Mouse (Mus musculus): Measurements from ENCODE around the gene Lypd5.
A peak's percentile ranks its signal among the peaks of the same experiment; 100 is the strongest.
"Not testable (repeated sequence)": the region's sequence is repeated elsewhere in the genome, so short reads cannot be mapped to it uniquely, and the experiment has no call there.

Gene Lypd5

DNA sequence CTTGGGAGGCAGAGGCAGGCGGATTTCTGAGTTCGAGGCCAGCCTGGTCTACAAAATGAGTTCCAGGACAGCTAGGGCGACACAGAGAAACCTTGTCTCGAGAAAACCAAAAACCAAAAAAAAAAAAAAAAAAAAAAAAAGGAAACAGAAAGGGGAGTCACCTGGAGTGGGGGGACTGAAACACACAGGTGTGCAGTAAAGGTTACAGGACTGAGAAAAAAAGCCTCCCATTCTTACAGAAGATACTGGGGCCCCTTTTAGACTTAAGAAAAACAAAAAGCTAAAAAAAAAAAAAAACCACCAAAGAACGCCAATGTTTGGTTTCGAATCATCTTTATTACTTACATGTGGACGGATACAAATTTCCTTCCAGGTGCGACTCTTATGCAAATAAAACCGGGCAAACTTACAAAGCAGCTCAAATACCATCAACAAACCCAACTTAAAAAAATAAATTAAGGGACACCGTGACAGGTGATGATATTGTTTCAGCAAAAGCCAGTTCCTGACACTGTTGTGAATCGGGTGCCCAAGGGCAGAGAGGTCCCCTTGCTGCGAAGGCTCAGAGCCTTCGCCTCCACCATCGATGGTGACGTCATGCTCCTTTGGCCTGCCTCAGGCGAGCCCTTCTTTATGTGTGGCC, 33.9 kb downstream of the Lypd5 start:
- no peak for DNase-seq (ENCODE audit: inconsistent ontology term)

- DNase-seq (ENCODE audit: inconsistent ontology term), result no peak
These were observed 35.1 kb downstream of the Lypd5 start for GRCm38 (mm10) chr7:24384070-24384469.

DNA sequence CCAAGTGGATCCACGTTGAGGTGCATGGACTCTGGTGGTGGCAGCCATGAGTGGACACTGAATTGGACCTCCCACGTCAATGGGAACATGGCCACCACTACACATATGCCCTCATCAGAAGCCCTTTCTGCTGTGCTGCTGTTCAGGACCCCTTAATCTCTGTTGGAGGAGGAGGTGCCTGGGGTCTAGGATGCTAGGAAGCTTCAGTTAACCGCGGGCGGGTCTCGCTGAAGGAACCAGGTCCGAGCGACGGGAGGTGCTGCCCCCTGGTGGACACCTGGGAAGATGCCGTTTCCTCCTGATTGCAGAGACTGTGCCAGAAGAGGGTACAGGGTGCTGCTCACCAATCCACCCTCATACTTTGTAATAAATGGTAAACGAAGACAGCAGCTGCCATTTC, 35.8 kb downstream of the Lypd5 start:
- peak; percentile 58 for DNase-seq (ENCODE audit: inconsistent ontology term)

GRCm38 (mm10) chr7:24387059-24387556, 38.1 kb downstream of the Lypd5 start:
- DNase-seq (ENCODE audit: inconsistent ontology term), result peak; percentile 97

DNA sequence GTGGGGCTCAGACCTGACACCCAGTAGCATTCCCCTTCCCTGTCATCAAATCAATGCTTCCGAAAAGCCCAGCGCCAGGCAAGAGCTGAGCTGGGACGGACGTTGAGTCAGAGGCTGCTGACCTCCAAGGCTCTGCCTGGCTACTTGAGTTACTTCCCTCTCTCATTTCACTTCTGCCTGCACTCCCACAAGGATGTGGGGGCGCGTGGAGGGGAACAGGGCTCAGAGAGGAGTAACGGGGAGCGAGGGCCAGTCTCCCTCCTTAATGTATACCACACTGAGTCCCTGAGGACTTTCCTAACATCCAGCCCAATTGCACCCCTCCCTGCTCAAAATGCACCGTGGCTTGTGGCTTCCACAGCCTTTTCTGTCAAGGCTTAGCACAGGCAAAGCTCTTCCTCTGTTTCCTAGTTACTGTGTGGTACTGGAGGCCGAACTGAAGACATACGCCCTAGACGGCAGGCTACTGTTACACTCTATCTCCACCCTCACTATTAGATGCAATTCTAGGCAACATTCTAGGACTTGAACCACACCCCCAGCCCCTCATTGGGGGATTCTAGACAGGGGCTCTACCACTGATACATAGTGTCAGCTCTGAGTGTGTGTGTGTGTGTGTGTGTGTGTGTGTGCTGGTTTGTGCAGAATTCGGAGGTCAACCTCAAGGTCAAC, 40.7 kb downstream of the Lypd5 start:
- DNase-seq (ENCODE audit: inconsistent ontology term), result no peak

GRCm38 (mm10) chr7:24390512-24390911, 41.5 kb downstream of the Lypd5 start:
- DNase-seq (ENCODE audit: inconsistent ontology term), result no peak

DNA sequence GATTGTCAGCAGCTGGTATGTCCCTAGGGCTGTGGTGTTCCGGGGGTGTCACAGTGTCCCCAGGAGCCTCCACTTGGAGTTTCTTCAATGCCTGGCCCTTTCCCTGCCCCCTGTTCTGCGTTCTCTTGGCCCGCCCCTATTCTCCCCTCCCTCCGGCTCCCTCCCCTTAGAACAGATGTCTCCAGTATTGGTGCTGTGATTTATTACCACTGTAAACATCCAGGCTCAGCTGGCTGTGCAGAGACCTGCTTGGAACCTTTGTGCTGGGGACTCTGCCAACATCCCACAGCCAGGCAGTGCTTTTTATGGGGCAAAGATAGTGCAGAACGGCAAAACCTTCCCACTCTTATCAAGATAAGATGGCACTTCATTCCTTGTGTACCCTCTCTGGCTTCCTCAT, 42.1 kb downstream of the Lypd5 start:
- no peak for DNase-seq (ENCODE audit: inconsistent ontology term)

- DNase-seq (ENCODE audit: inconsistent ontology term), result no peak
These were observed 42.7 kb downstream of the Lypd5 start for GRCm38 (mm10) chr7:24391687-24392086.

GRCm38 (mm10) chr7:24394054-24394453, 45.1 kb downstream of the Lypd5 start:
- DNase-seq (ENCODE audit: inconsistent ontology term), result no peak

DNA sequence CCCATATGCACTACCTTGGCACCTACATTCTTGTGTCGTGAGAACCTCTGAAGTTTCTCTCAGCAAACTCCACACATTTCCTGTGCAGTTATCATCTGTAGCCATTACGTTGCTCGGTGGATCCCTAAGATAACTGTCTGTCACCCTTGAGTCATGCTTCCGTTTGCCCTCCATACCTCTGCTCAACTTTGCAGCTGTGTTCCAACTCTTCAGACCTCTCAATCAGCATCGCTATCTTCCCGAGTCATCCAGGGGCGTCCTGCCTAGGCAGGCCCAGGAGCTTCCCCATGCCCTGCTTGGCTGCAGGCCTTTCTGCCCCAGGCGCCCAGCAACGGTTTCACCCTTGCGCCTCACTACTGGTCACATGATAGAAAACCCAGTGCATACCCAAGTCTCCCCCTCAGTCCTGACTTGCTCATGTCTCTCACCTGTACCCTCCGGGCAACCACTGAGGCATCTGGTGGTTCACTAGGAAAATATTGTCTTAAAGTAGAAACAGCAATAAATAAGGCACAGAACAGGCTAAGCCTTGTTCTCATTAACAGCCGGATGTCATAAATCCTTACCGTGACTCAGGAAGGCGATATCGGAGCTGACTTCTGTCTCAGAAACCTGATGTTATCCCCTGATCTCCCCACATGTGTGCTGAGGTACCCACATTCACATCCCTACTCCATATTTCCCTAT, 45.6 kb downstream of the Lypd5 start:
- DNase-seq (ENCODE audit: inconsistent ontology term), result no peak

- no peak for DNase-seq (ENCODE audit: inconsistent ontology term)
These were observed 47.8 kb downstream of the Lypd5 start for GRCm38 (mm10) chr7:24396832-24397231.

DNA sequence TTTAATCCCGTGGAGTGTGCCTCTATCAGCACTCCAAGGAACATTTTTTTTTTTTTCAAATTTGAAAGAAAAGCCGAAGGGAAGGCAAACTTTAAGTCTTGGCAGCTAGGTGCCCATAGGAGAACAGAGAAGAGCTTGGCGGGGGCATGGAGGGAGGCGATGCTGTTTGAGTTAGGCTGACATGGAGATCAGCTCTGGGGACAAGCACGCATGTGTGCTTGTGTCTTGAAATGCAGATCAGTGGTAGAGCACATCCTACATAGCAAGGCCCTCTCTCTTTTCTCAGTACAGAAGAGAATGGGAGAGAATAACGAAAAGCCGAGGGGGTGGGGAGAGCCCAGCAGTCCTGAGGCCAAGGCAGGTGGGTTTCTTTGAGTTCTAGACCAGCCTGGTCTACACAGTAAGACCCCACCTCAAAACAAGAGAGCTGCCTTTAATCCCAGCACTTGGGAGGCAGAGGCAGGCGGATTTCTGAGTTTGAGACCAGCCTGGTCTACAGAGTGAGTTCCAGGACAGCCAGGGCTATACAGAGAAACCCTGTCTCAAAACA, 49.4 kb downstream of the Lypd5 start:
- no peak for DNase-seq (ENCODE audit: inconsistent ontology term)

GRCm38 (mm10) chr7:24399256-24400081, 50.5 kb downstream of the Lypd5 start, which contains the start of gene Smg9:
Gene Smg9, plus strand, starts transcription at chr7:24399619.
- peak; percentile 99 for DNase-seq (ENCODE audit: inconsistent ontology term)

DNA sequence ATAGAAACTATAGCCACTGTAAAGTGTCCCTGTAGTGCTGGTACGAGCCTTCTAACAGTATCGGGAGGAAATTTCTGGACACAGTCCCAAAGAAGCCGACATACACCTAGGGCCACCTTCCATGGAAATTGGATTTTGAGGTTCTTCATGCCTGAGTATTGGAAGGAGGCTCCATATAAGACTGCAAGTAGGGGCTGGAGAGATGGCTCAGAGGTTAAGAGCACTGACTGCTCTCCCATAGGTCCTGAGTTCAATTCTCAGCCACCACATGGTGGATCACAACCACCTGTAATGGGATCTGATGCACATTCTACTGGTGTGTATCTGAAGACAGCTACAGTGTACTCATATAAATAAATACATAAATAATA, 51.1 kb downstream of the Lypd5 start:
- DNase-seq (ENCODE audit: inconsistent ontology term), result no peak

- not testable (repeated sequence) for DNase-seq (ENCODE audit: inconsistent ontology term)
These were observed 51.5 kb downstream of the Lypd5 start for GRCm38 (mm10) chr7:24400489-24400888.

DNA sequence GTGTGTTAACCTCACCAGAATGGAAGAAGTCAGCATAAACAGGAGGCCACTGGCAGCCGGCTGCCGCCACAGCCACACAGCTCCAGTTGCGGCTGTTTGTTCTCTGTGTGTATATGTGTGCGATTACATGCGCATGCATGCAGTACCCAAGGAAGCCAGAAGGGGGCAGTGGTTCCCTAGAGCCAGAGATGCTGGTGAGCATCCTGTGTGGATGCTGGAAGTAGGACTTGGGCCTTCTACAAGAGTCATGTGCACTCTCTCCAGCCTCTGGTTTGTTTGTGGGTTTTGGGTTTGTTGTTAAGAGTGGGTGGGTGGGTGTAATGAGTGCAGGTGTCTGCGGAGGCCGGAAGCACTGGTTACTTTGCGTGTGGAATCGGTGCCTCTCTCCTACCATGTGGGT, 53.9 kb downstream of the Lypd5 start:
- no peak for DNase-seq (ENCODE audit: inconsistent ontology term)
